Mouse (Mus musculus) liver, embryonic 16.5 days (tissue): ENCODE results near the gene Zfp472. TPM values are rescaled to one million over a fixed set of nuclear protein-coding genes. Genes with fewer than 3 reads are reported as not detected.
A peak's percentile ranks its signal among the peaks of the same experiment; 100 is the strongest.
"Not testable (repeated sequence)": the region's sequence is repeated elsewhere in the genome, so short reads cannot be mapped to it uniquely, and the experiment has no call there.

Source experiments
- ATAC-seq: fragments of 200-750 bp; cut with Nextera tagmentation; 2 replicates; pipeline ENCODE4 v1.8.0; 2017; ENCODE audit warnings: low read depth, mild to moderate bottlenecking, moderate number of reproducible peaks, moderate library complexity
- H3K27ac ChIP-seq: fragments of 300-500 bp; sonication (generic); 2 replicates; pipeline ENCODE4 v1.5.1; 2014; ENCODE audit warnings: mild to moderate bottlenecking, low read length
- H3K27me3 ChIP-seq: fragments of 300-500 bp; sonication (generic); 2 replicates; pipeline ENCODE4 v1.6.1; 2014; ENCODE audit warnings: low read depth, low read length, mixed read lengths; ENCODE audit not compliant: control insufficient read depth, insufficient read depth
- H3K36me3 ChIP-seq: fragments of 300-500 bp; sonication (generic); 2 replicates; pipeline ENCODE4 v1.6.1; 2014; ENCODE audit warnings: mild to moderate bottlenecking; ENCODE audit not compliant: control insufficient read depth, insufficient read depth
- H3K4me1 ChIP-seq: fragments of 300-500 bp; sonication (generic); 2 replicates; pipeline ENCODE4 v1.6.1; 2014; ENCODE audit warnings: low read depth, low read length, mixed read lengths; ENCODE audit not compliant: control insufficient read depth
- H3K4me2 ChIP-seq: fragments of 300-500 bp; sonication (generic); 2 replicates; pipeline ENCODE4 v1.6.1; 2014; ENCODE audit warnings: low read depth, low read length, mixed read lengths
- H3K4me3 ChIP-seq: fragments of 300-500 bp; sonication (generic); 2 replicates; pipeline ENCODE4 v1.5.1; 2014; ENCODE audit warnings: low read depth, mild to moderate bottlenecking, low read length
- H3K9ac ChIP-seq: fragments of 300-500 bp; sonication (generic); 2 replicates; pipeline ENCODE4 v1.6.1; 2014; ENCODE audit warnings: low read depth, low read length
- H3K9me3 ChIP-seq: fragments of 300-500 bp; sonication (generic); replicated peaks from 2 replicates; pipeline ENCODE4 v1.6.1; 2016; ENCODE audit warnings: low read length; ENCODE audit not compliant: control insufficient read depth
- WGBS: fragments of 180-500 bp; shearing (Covaris S2); extraction: QIAGEN DNeasy Blood & Tissue Kit; methylation state at CpG from one replicate; pipeline ENCODE4 v1.1.7; 2014; ENCODE audit not compliant: insufficient replicate concordance; 5-methylcytosine and 5-hydroxymethylcytosine counted together
- polyA plus RNA-seq: library from polyadenylated mRNA; unstranded; fragments of >200 nt; fragmentation: Nextera tagmentation; extraction: Ambion mirVana; gene quantifications from 2 replicates; pipeline ENCODE4 v1.2.1, GENCODE M21; 2015

Zfp472 gene
- polyA plus RNA-seq, 1 experiment from 2014 or later = 3.5 TPM

DNA sequence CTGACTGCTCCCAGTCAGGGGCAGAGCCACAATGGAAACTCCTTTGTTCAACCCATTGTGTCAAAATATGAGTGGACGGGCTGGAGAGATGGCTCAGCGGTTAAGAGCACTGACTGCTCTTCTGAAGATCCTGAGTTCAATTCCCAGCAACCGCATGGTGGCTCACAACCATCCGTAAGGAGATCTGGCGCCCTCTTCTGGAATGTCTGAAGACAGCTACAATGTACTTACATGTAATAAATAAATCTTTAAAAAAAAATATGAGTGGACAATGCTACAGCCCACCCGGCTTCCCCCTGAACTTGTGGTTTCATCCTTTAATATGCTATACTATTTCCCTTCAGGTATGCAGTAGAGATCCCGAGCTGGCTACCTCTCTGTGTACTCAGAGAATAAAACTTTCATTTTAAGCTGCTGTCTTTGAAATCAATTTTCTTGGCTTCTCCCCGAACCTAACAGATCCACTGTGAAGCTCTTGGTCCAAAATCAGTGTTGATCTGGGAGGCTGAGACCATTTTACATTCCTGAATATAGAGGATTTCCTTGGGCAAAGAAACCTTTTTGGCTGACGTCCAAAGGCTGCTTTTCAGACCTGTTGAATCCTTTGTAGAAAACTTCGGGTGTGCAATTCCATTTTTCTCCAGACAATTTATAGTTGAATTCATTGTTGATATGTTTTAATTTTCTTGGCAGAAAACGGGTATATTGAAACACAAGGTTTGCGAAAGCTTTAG, 26.5 kb downstream of the Zfp472 start:
- no peak overlapping the region for H3K27ac ChIP-seq
- H3K4me1 ChIP-seq = peaks cover 8% of the 10 kb centered on the region
- ATAC-seq = no peak
- H3K4me3 ChIP-seq = peak overlapping the region; percentile 76
- H3K4me2 ChIP-seq = peak overlapping the region; percentile 71
- no peaks in the 10 kb centered on the region; the same call in 1 of the 2 replicates for H3K36me3 ChIP-seq
- WGBS = 60% methylated on average over 12 of the region's 12 CpGs
- H3K9ac ChIP-seq = no peak overlapping the region
- H3K27me3 ChIP-seq = no peaks in the 10 kb centered on the region
- H3K9me3 ChIP-seq = no peaks in the 10 kb centered on the region

DNA sequence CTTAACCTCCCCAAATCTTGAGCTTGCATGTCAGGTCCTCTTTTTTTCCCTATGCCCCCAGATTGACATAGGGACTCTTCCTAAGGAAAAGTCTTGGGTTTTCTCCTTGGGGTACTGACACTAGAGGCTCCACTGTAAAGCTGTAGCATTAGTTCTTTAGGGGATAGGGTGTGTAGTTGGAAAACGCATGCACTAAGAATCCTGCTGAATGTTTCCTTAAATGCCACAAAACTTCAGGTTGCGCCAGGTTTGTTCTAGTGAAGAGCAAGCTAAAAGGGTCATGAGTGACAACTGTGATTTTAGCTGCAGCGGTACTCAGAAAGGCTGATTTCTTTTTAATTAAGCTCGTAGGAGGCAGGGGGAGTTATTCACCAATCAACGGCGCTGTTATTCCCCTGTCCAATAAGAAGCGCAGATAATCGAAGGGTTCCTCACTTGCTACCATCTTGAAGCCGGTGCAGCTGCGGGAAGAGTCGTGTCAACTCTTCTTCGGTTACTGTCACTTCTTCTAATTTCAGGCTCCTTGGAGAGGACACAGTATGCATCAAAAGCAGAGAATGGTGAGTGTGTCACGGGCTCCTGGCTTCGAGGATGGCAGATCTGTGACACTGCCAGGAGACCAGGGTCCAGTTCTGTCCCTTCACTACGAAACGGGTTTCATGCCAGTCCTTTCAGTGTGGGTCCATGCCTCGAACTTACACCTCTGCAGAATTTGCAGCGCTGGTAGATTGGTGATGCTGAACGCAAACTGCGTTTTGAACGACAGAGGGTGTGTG, 27.3 kb downstream of the Zfp472 start, which contains the start of gene Zfp952:
Gene Zfp952 (plus strand): TSS at position 431 of the 776 bp plus-strand sequence.
- H3K9me3 ChIP-seq = no peaks in the 10 kb centered on the region
- H3K4me3 ChIP-seq = peak within 1 kb of the TSS; percentile 76
- H3K4me2 ChIP-seq = peak within 1 kb of the TSS; percentile 71
- H3K4me1 ChIP-seq = peaks cover 8% of the 10 kb centered on the region
- peak within 1 kb of the TSS; percentile 65 for H3K27ac ChIP-seq
- H3K27me3 ChIP-seq = no peaks in the 10 kb centered on the region
- H3K36me3 ChIP-seq = no peaks in the 10 kb centered on the region; the same call in 1 of the 2 replicates
- ATAC-seq = peak; percentile 94
- peak within 1 kb of the TSS; percentile 66 for H3K9ac ChIP-seq
- 1% methylated on average over 21 of the region's 21 CpGs for WGBS

DNA sequence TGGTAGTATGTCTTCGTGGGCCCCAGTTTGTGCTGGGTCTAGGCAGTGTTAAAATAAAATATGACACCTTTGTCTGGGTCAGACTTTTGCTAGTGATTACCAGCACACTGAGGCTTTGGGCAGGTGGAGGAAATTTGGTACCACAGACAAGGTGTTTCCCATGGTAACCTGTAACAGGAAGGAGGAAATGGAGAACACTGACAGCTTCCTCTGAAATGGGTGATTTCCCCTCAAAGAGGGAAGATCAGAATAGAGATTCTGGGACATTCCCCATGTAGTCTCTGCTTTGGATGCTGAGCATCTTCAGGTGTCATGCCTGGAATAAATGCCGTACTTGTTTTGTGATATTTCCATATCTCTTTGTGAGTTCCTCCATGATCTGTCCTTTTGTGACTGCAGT, 32.9 kb downstream of the Zfp472 start:
- no peak for ATAC-seq
- peaks cover 3% of the 10 kb centered on the region for H3K4me1 ChIP-seq
- 75% methylated on average over 2 of the region's 2 CpGs for WGBS
- H3K27me3 ChIP-seq = no peaks in the 10 kb centered on the region
- no peak overlapping the region for H3K4me2 ChIP-seq
- H3K36me3 ChIP-seq = peaks cover 17% of the 10 kb centered on the region
- no peak overlapping the region for H3K27ac ChIP-seq
- no peak overlapping the region for H3K4me3 ChIP-seq
- H3K9ac ChIP-seq = no peak overlapping the region
- peaks cover under 1% of the 10 kb centered on the region; the same call in 1 of the 2 replicates for H3K9me3 ChIP-seq

DNA sequence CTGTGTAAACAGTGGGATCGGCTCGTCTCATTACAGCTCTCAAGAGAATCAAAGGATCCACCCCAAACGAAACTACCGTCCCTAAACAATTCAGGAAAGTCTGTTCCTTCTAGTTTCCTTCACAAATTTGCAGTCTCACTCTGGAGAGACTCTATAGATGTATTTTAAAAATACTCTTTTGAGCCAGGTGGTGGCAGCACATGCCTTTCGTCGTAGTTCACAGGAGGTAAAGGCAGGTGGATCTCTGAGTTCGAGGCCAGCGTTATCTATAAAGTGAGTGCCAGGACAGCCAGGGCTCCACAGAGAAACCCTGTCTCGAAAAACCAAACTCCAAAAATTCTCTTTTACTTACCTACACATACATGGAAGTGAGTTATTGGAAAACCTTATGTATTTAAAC, 42.7 kb downstream of the Zfp472 start:
- H3K4me2 ChIP-seq = no peak overlapping the region
- peaks cover 12% of the 10 kb centered on the region for H3K36me3 ChIP-seq
- H3K9me3 ChIP-seq = peaks cover 3% of the 10 kb centered on the region
- H3K4me3 ChIP-seq = no peak overlapping the region
- no peak overlapping the region for H3K27ac ChIP-seq
- H3K27me3 ChIP-seq = no peaks in the 10 kb centered on the region
- no peak for ATAC-seq
- WGBS = 30% methylated on average over 9 of the region's 9 CpGs
- H3K4me1 ChIP-seq = no peaks in the 10 kb centered on the region
- no peak overlapping the region for H3K9ac ChIP-seq

DNA sequence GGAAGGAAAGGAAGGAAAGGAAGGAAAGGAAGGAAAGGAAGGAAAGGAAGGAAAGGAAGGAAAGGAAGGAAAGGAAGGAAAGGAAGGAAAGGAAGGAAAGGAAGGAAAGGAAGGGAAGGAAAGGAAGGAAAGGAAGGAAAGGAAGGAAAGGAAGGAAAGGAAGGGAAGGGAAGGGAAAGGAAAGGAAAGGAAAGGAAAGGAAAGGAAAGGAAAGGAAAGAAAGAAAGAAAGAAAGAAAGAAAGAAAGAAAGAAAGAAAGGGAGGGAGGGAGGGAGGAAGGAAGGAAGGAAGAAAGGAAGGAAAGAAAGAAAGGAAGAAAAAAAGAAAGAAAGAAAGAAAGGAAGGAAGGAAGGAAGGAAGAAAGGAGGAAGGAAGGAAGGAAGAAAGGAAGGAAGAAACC, 54.8 kb downstream of the Zfp472 start:
- H3K36me3 ChIP-seq = peaks cover 35% of the 10 kb centered on the region
- not testable (repeated sequence) for H3K27me3 ChIP-seq, H3K4me2 ChIP-seq, H3K27ac ChIP-seq, H3K4me3 ChIP-seq, H3K4me1 ChIP-seq, H3K9ac ChIP-seq, ATAC-seq
- peaks cover 10% of the 10 kb centered on the region for H3K9me3 ChIP-seq

Other genes with a start within 250 kb of the Zfp472 start
- 7.7 and 8.7 TPM in 2 replicates for gene Zfp871, start 177.5 kb upstream of the Zfp472 start, polyA plus RNA-seq
- 0.02 and 0.30 TPM in 2 replicates for gene Zfp811, start 155.9 kb upstream of the Zfp472 start, polyA plus RNA-seq
- gene Zfp799, start 135.6 kb upstream of the Zfp472 start, polyA plus RNA-seq = 1.8 and 2.0 TPM in 2 replicates
- 1.3 and 1.4 TPM in 2 replicates for gene Zfp870, start 74.2 kb upstream of the Zfp472 start, polyA plus RNA-seq
- not detected in 2 replicates for gene Cyp4f14, start 48.5 kb upstream of the Zfp472 start, polyA plus RNA-seq
- gene Cyp4f13, start 18.4 kb upstream of the Zfp472 start, polyA plus RNA-seq = 8.0 and 9.6 TPM in 2 replicates
- gene Zfp952, start 27.3 kb downstream of the Zfp472 start, polyA plus RNA-seq = 2.6 and 3.0 TPM in 2 replicates
- 2.2 and 2.3 TPM in 2 replicates for gene Zfp763, start 67.6 kb downstream of the Zfp472 start, polyA plus RNA-seq
- gene 4921501E09Rik, start 102.2 kb downstream of the Zfp472 start, polyA plus RNA-seq = not detected in 2 replicates
- gene Zfp563, start 123.5 kb downstream of the Zfp472 start, polyA plus RNA-seq = 1.1 and 1.4 TPM in 2 replicates
- not detected in 2 replicates for gene Morc2b, start 173.9 kb downstream of the Zfp472 start, polyA plus RNA-seq
- gene Olfr55, start 202.6 kb downstream of the Zfp472 start, polyA plus RNA-seq = not detected in 2 replicates
- not detected in 2 replicates for gene Olfr239, start 225.5 kb downstream of the Zfp472 start, polyA plus RNA-seq